Mouse (Mus musculus): ENCODE measurements around the gene Entpd7.

DNA sequence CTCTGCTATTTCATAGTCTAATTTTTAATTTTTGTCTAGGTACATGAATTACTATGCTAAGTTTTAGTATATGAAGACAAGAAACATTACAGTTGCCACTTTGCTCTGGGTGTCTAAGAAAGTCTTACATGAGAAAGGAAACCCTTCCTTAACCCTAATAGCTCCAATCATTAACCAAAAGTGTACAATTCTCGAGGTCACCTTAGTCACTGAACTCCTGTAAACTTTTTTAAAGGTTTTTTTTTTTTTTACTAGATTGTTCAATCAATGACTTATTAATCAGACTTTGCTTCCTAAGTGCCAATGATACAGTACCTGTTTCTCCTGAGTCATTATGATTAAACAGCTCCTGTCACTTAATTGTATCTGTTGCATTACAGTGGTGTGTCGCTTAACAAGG, 87.8 kb downstream of the Entpd7 start:
- no peak for TF ChIP-seq EP300 (optimal IDR thresholded peaks at IDR 0.05)
- no peak for TF ChIP-seq CTCF (IDR thresholded peaks at IDR 0.05; ENCODE audit: low read depth)
